Mouse (Mus musculus) kidney, adult 2 months (tissue): ENCODE data around the gene AA986860. TPM values are rescaled to one million over a fixed set of nuclear protein-coding genes. Genes with fewer than 3 reads are reported as not detected.
A peak's percentile ranks its signal among the peaks of the same experiment; 100 is the strongest.

ENCODE experiments used
- DNase-seq: peaks from one replicate; pipeline ENCODE4 v3.0.0; 2021
- H3K27ac ChIP-seq: fragments of 200-500 bp; 2 replicates; pipeline ENCODE4 v1.5.1; 2012; ENCODE audit warnings: low read depth, low read length, control low read depth, inconsistent platforms; ENCODE audit not compliant: insufficient read depth
- H3K27me3 ChIP-seq: fragments of 200-500 bp; replicated peaks from 2 replicates; pipeline ENCODE4 v1.6.1; 2012; ENCODE audit warnings: mild to moderate bottlenecking, moderate library complexity, low read length, inconsistent platforms; ENCODE audit not compliant: control insufficient read depth, insufficient read depth
- H3K36me3 ChIP-seq: fragments of 200-500 bp; 2 replicates; pipeline ENCODE4 v1.6.1; 2012; ENCODE audit warnings: mild to moderate bottlenecking, moderate library complexity, low read length, inconsistent platforms; ENCODE audit not compliant: control insufficient read depth, insufficient read depth
- H3K4me1 ChIP-seq: fragments of 200-500 bp; 2 replicates; pipeline ENCODE4 v1.6.1; 2011; ENCODE audit warnings: low read length; ENCODE audit not compliant: control insufficient read depth, insufficient read depth
- H3K4me3 ChIP-seq: fragments of 200-500 bp; 2 replicates; pipeline ENCODE4 v1.5.1; 2011; ENCODE audit warnings: mild to moderate bottlenecking, low read depth, low read length, control low read depth; ENCODE audit not compliant: insufficient read depth
- CTCF ChIP-seq: fragments of 200-500 bp; conservative IDR thresholded peaks from 2 replicates; pipeline ENCODE4 v1.5.1; 2011; ENCODE audit warnings: low read depth, mild to moderate bottlenecking, control low read depth, low read length, moderate library complexity, mixed read lengths; ENCODE audit not compliant: insufficient read depth, insufficient read length
- POLR2A ChIP-seq: fragments of 200-500 bp; IDR thresholded peaks from one replicate; pipeline ENCODE4 v1.6.1; 2011; ENCODE audit warnings: low read depth, low read length, control low read depth
- WGBS: fragments of 180-500 bp; shearing (Covaris S2); methylation state at CpG from one replicate; pipeline ENCODE4 v1.1.7; 2018; 5-methylcytosine and 5-hydroxymethylcytosine counted together
- polyA plus RNA-seq: library from polyadenylated mRNA; depleted of rRNA; stranded (reverse); fragments of >200 nt; gene quantifications from 2 replicates; pipeline ENCODE4 v1.2.3, GENCODE M21; 2012

Gene AA986860
- polyA plus RNA-seq, 1 experiment: 8.8 TPM

DNA sequence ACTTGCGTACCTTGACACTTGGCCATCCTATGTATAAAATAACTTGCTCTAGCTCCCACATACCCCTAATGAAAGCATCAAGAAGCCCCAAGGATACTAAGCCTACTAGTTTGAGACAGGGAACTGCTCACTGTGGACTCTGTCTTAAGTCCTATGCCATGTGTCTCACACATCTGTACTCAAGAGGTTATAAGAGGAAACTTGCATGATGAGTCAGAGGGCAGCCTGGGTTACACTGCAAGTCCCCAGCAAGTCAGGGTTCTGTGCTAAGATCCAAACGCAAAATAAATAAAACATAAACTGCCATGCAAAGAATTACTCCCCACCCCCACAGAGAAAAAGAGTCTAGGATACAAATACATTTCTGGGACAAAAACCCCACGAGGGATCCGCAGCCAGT, 17.7 kb upstream of the AA986860 start:
- H3K4me1 ChIP-seq: peaks cover 3% of the 10 kb centered on the region; the same call in 1 of the 2 replicates
- H3K36me3 ChIP-seq: no peaks in the 10 kb centered on the region
- 88% methylated on average over 4 of the region's 4 CpGs for WGBS
- no peaks in the 10 kb centered on the region for H3K27me3 ChIP-seq
- DNase-seq: no peak
- H3K4me3 ChIP-seq: no peak overlapping the region
- TF ChIP-seq POLR2A (no peak), CTCF (no peak)
- no peak overlapping the region for H3K27ac ChIP-seq

- H3K4me1 ChIP-seq: peaks cover 3% of the 10 kb centered on the region; the same call in 1 of the 2 replicates
- DNase-seq: peak; percentile 98
- no peaks in the 10 kb centered on the region for H3K27me3 ChIP-seq
- under 1% methylated on average over 38 of the region's 38 CpGs for WGBS
- TF ChIP-seq CTCF: no peak
- TF ChIP-seq POLR2A: no peak
- H3K36me3 ChIP-seq: no peaks in the 10 kb centered on the region
- H3K27ac ChIP-seq: peak within 1 kb of the TSS; percentile 49
- peak within 1 kb of the TSS; percentile 65 for H3K4me3 ChIP-seq
Measured at GRCm38 (mm10) chr1:130715561-130716217, 16.1 kb upstream of the AA986860 start, which contains the start of gene Gm29427. Gm29427 (minus strand) TSS chr1:130715799.

DNA sequence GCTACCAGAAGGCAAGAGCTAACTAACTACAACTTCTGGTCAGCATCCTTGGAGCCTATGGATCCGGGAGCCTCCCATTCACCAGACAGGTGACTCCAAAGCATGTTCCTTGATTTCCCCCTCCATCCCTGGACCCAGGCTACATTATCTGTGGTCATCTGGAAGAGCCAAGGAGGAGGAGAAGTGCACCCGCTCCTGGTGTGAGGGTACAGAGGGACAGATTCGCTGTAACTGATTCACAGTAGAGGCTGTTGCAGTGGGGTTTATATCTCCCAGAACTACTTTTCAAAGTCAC, 15.6 kb upstream of the AA986860 start:
- TF ChIP-seq CTCF (no peak), POLR2A (no peak)
- H3K27me3 ChIP-seq: no peaks in the 10 kb centered on the region
- DNase-seq: no peak
- H3K4me3 ChIP-seq: peak overlapping the region; percentile 65
- WGBS: 0% methylated on average over 3 of the region's 3 CpGs
- peaks cover 3% of the 10 kb centered on the region; the same call in 1 of the 2 replicates for H3K4me1 ChIP-seq
- H3K36me3 ChIP-seq: no peaks in the 10 kb centered on the region
- H3K27ac ChIP-seq: peak overlapping the region; percentile 49

GRCm38 (mm10) chr1:130716513-130717290, 15.1 kb upstream of the AA986860 start:
- under 1% methylated on average over 42 of the region's 42 CpGs for WGBS
- no peak for TF ChIP-seq POLR2A
- no peak for TF ChIP-seq CTCF
- DNase-seq: peak; percentile 43

GRCm38 (mm10) chr1:130717291-130717871, 14.4 kb upstream of the AA986860 start, which contains the start of gene Yod1:
Yod1 (plus strand) TSS chr1:130717327.
- peak; percentile 91 for DNase-seq
- H3K27ac ChIP-seq: peak within 1 kb of the TSS; percentile 79
- no peaks in the 10 kb centered on the region for H3K27me3 ChIP-seq
- H3K4me3 ChIP-seq: peak within 1 kb of the TSS; percentile 65
- no peak for TF ChIP-seq CTCF
- TF ChIP-seq POLR2A: no peak
- WGBS: under 1% methylated on average over 54 of the region's 54 CpGs
- H3K36me3 ChIP-seq: no peaks in the 10 kb centered on the region
- H3K4me1 ChIP-seq: peaks cover 3% of the 10 kb centered on the region; the same call in 1 of the 2 replicates

More at GRCm38 (mm10) chr1:130716513-130717290, 15.1 kb upstream of the AA986860 start:
- peaks cover 3% of the 10 kb centered on the region; the same call in 1 of the 2 replicates for H3K4me1 ChIP-seq
- no peaks in the 10 kb centered on the region for H3K36me3 ChIP-seq
- peak overlapping the region; percentile 49 for H3K27ac ChIP-seq
- no peaks in the 10 kb centered on the region for H3K27me3 ChIP-seq
- peak overlapping the region; percentile 65 for H3K4me3 ChIP-seq

GRCm38 (mm10) chr1:130724206-130724605, 7.6 kb upstream of the AA986860 start:
- 50% methylated on average over 5 of the region's 5 CpGs for WGBS
- Histone ChIP-seq H3K4me1 (peaks cover 10% of the 10 kb centered on the region; the same call in 1 of the 2 replicates), H3K27ac (no peak overlapping the region), H3K27me3 (no peaks in the 10 kb centered on the region), H3K4me3 (no peak overlapping the region), H3K36me3 (no peaks in the 10 kb centered on the region)
- peak; percentile 58 for DNase-seq
- no peak for TF ChIP-seq CTCF

DNA sequence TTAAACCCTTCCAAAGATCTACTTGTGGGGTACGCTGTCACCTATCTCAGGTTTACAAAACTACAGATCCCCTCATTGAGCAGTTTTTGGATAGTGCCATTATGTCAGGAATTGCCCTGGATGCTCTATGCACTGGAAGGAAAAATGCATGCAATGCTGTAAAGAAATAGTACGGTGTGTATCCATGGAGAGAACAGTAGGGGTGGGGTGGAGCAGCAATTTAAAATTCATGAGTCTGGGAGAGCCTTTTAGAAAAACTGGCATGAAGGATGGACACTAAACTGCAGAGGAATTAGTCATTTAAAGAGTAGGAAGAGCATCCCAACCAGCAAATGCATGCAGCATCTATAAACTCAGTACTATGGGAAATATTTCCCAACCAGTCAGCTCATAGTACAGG, 5.4 kb upstream of the AA986860 start:
- 76% methylated on average over 2 of the region's 2 CpGs for WGBS
- Histone ChIP-seq H3K36me3 (no peaks in the 10 kb centered on the region), H3K27me3 (no peaks in the 10 kb centered on the region), H3K27ac (no peak overlapping the region), H3K4me3 (no peak overlapping the region), H3K4me1 (peaks cover 10% of the 10 kb centered on the region; the same call in 1 of the 2 replicates)
- DNase-seq: no peak
- TF ChIP-seq POLR2A (no peak), CTCF (no peak)
